Mouse (Mus musculus): ENCODE measurements at regions not wholly inside any gene's neighbourhood (a gene's known extent, or its start where the extent isn't known, plus 50 kb on each side); places are given as distances from the start of the nearest gene placed in this dataset.

DNA sequence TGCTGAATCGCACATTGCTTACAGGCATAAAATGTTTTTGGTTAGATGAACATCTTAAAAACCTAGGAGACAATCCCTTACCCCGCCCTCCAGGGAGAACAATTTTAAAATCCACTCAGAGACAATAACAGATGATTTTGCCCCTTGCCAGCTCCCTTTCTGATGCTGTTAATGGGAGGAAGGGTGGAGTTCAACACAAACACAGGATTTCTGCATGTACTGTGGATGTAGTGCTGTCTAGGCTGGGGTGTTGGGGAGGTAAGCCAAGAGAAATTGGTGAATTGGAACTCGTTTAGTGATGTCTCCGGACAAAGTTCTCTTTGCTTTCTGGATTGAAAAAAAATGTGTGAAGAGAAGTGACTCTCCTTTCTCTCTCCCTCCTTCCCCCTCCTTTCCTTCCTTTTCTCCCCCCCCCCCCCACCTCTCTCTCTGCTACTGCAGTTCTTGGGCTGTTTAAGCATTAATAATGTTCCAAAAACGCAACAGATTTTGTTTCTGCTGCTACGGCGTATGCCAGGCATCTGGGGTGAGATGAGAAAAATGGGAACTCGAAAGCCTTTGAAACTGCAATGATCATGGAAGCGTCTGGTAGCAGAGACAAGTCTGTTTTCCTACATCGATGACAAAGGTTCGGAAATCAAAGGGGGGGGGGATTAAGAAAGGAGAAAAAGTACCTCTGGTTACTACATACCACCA, 68.8 kb upstream of the Acbd6 start:
- TF ChIP-seq HCFC1 (IDR thresholded peaks at IDR 0.05; ENCODE audit: borderline replicate concordance, insufficient read depth, low read length) (no peak), ZNF384 (IDR thresholded peaks at IDR 0.05; ENCODE audit: low read depth, low read length) (no peak), CHD2 (IDR thresholded peaks at IDR 0.05; ENCODE audit: low read depth, low read length) (no peak), MAFK (IDR thresholded peaks at IDR 0.05; ENCODE audit: insufficient read depth, low read depth, low read length) (no peak)

Data from ES-E14 (cell line).